Mouse (Mus musculus) C2C12 (cell line): ENCODE results near the gene Lgals3bp.

Source experiments
- CTCF ChIP-seq: IDR thresholded peaks from one replicate; pipeline ENCODE4 v1.5.1; 2011; ENCODE audit not compliant: control insufficient read depth, insufficient read depth, insufficient read length
- MYOG ChIP-seq: IDR thresholded peaks from one replicate; pipeline ENCODE4 v1.6.1; 2011; ENCODE audit not compliant: control insufficient read depth, insufficient read length; ENCODE audit errors: extremely low read depth

GRCm38 (mm10) chr11:118426765-118427164 is 24.9 kb upstream of the Lgals3bp start:
- TF ChIP-seq CTCF (no peak), MYOG (no peak)
